In the genomic region with DNA sequence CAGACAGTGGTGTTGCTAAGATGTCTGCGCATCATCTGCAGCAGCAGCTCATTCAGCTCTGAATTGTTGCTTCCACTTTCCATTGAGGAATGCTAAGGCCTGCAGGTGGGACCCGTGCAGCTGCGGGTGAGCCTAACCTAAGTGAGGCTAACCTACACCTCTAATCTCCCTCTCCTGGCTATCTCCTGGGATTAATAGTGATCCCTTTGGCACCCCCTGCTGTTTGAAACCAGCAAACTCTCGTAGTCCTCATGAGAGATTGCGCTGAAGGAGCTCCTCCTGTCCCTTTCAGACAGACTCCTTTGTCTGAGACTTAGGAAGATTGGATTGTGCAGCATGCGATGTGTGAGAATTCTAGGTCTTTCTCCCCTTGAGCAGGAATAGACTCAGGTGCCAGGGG, we compare ENCODE assay signal across 9 mouse cellular contexts.
A peak's percentile ranks its signal among the peaks of the same experiment; 100 is the strongest.
DNase-seq lines count a peak whose midpoint lies in the region; ATAC-seq lines count a peak whose summit lies in the region.
"Had no signal": no experiment of that assay in that cellular context is flagged by ENCODE, and none has a peak within 500 bp of the region (broad histone marks: within the 10 kb centered on the region; RNA-seq: fewer than 3 reads in every experiment).

No protein-coding gene starts in this region.

- no peaks in the 10 kb centered on the region for H3K36me3 ChIP-seq in heart, embryonic 11.5 days (ENCODE audit: control insufficient read depth, insufficient read depth, low read length)
- H3K36me3 ChIP-seq in midbrain, embryonic 11.5 days (ENCODE audit: control insufficient read depth, insufficient read depth, low read length), result no peaks in the 10 kb centered on the region

- H3K4me1 ChIP-seq in heart, embryonic 11.5 days (ENCODE audit: control insufficient read depth, insufficient read depth, low read length), result no peaks in the 10 kb centered on the region
- no peaks in the 10 kb centered on the region for H3K4me1 ChIP-seq in midbrain, embryonic 11.5 days (ENCODE audit: control insufficient read depth, insufficient read depth, low read length)
- H3K4me1 ChIP-seq: limb, embryonic 12.5 days had no signal

- H3K27me3 ChIP-seq in heart, embryonic 11.5 days (ENCODE audit: control insufficient read depth, insufficient read depth, low read length), result no peaks in the 10 kb centered on the region
- H3K27me3 ChIP-seq in midbrain, embryonic 11.5 days (ENCODE audit: control insufficient read depth, insufficient read depth, low read length), result no peaks in the 10 kb centered on the region
- H3K27me3 ChIP-seq: limb, embryonic 12.5 days had no signal

- 36% methylated on average over 6 of the region's 6 CpGs for WGBS in heart, embryonic 11.5 days (ENCODE audit: insufficient replicate concordance)
- WGBS in midbrain, embryonic 11.5 days, result 32% methylated on average over 6 of the region's 6 CpGs

- H3K4me2 ChIP-seq in heart, embryonic 11.5 days, result no peak overlapping the region
- no peak overlapping the region for H3K4me2 ChIP-seq in midbrain, embryonic 11.5 days
- H3K4me2 ChIP-seq: limb, embryonic 12.5 days had no signal

- H3K4me3 ChIP-seq in heart, embryonic 11.5 days (ENCODE audit: low read depth, low read length), result no peak overlapping the region
- no peak overlapping the region for H3K4me3 ChIP-seq in midbrain, embryonic 11.5 days (ENCODE audit: low read depth, low read length)
- H3K4me3 ChIP-seq: limb, embryonic 12.5 days had no signal

- ATAC-seq in heart, embryonic 11.5 days (replicated peaks; ENCODE audit: insufficient number of reproducible peaks, low FRiP score, low TSS enrichment), result no peak
- ATAC-seq in midbrain, embryonic 11.5 days (ENCODE audit: low FRiP score), result no peak

- H3K9me3 ChIP-seq in heart, embryonic 11.5 days (replicated peaks; ENCODE audit: control insufficient read depth, low read length), result no peaks in the 10 kb centered on the region
- H3K9me3 ChIP-seq in midbrain, embryonic 11.5 days (ENCODE audit: control insufficient read depth, low read length), result no peaks in the 10 kb centered on the region
- H3K9me3 ChIP-seq: limb, embryonic 12.5 days had no signal

- H3K27ac ChIP-seq in heart, embryonic 11.5 days (ENCODE audit: low read depth, low read length), result no peak overlapping the region
- H3K27ac ChIP-seq in midbrain, embryonic 11.5 days (ENCODE audit: low read depth, low read length), result no peak overlapping the region
- H3K27ac ChIP-seq: limb, embryonic 12.5 days had no signal

- H3K9ac ChIP-seq in heart, embryonic 11.5 days (ENCODE audit: low read depth, low read length), result no peak overlapping the region
- no peak overlapping the region for H3K9ac ChIP-seq in midbrain, embryonic 11.5 days (ENCODE audit: low read length)
- H3K9ac ChIP-seq: limb, embryonic 12.5 days had no signal

- DNase-seq in heart, adult 18-20 months, result peak; percentile 27 to 64
- peak; percentile 7 to 14 for DNase-seq in B cell, adult 2 months
- peak; percentile 76 to 90 for DNase-seq in adrenal gland, adult (ENCODE audit: inconsistent age in 2 of 2, low spot score in 1 of 2)
- DNase-seq in forelimb bud, embryonic 11.5 days (ENCODE audit: low read depth, low spot score), result peak; percentile 41
- DNase-seq in layer of hippocampus, postnatal 10 days (ENCODE audit: low spot score in 2 of 2), result peak; percentile 53 to 66
- DNase-seq in midbrain, embryonic 11.5 days (ENCODE audit: low spot score, missing footprints), result peak; percentile 91
- DNase-seq in thymus, postnatal 36 days, result peak; percentile 15 to 25

Comparison
In these comparisons a context has a peak if more than half of its experiments do, and no peak if none do; other contexts are left out.
1. DNase-seq: peak in every context shown above with its lines; median percentile 91 in midbrain, embryonic 11.5 days; 83 in adrenal gland, adult; 60 in layer of hippocampus, postnatal 10 days; 46 in heart, adult 18-20 months; 41 in forelimb bud, embryonic 11.5 days; 20 in thymus, postnatal 36 days; 10 in B cell, adult 2 months.